Mouse (Mus musculus) forebrain, postnatal 0 days (tissue): ENCODE measurements around the gene Qpctl. TPM values are rescaled to one million over a fixed set of nuclear protein-coding genes. Genes with fewer than 3 reads are reported as not detected.

Experiments used
- ATAC-seq: fragments of 200-750 bp; cut with Nextera tagmentation; 2 replicates; pipeline ENCODE4 v1.8.0; 2017; ENCODE audit warnings: mild to moderate bottlenecking, moderate library complexity
- DNase-seq: peaks from one replicate; pipeline ENCODE4 v3.0.0-alpha.2; 2015
- H3K27ac ChIP-seq: fragments of 300-500 bp; sonication (generic); 2 replicates; pipeline ENCODE4 v1.5.1; 2014; ENCODE audit warnings: low read depth, mild to moderate bottlenecking, antibody characterized with exemption, low read length, moderate library complexity, mixed read lengths
- H3K27me3 ChIP-seq: fragments of 300-500 bp; sonication (generic); 2 replicates; pipeline ENCODE4 v1.6.1; 2014; ENCODE audit warnings: mild to moderate bottlenecking, low read length, mixed read lengths; ENCODE audit not compliant: insufficient read depth
- H3K36me3 ChIP-seq: fragments of 300-500 bp; sonication (generic); 2 replicates; pipeline ENCODE4 v1.6.1; 2014; ENCODE audit warnings: mild to moderate bottlenecking, moderate library complexity; ENCODE audit not compliant: insufficient read depth
- H3K4me1 ChIP-seq: fragments of 300-500 bp; sonication (generic); 2 replicates; pipeline ENCODE4 v1.6.1; 2014; ENCODE audit warnings: antibody characterized with exemption; ENCODE audit not compliant: insufficient read depth
- H3K4me2 ChIP-seq: fragments of 300-500 bp; sonication (generic); 2 replicates; pipeline ENCODE4 v1.6.1; 2014; ENCODE audit warnings: low read depth, mild to moderate bottlenecking, moderate library complexity
- H3K4me3 ChIP-seq: fragments of 300-500 bp; sonication (generic); 2 replicates; pipeline ENCODE4 v1.5.1; 2014; ENCODE audit warnings: low read depth, low read length, mixed read lengths
- H3K9ac ChIP-seq: fragments of 300-500 bp; sonication (generic); 2 replicates; pipeline ENCODE4 v1.6.1; 2014; ENCODE audit warnings: mild to moderate bottlenecking
- H3K9me3 ChIP-seq: fragments of 300-500 bp; sonication (generic); 2 replicates; pipeline ENCODE4 v1.6.1; 2016; ENCODE audit warnings: low read length
- CTCF ChIP-seq: sonication (generic); IDR thresholded peaks from 2 replicates; pipeline ENCODE4 v1.5.1; 2016; ENCODE audit warnings: antibody characterized with exemption, control low read depth, low read depth
- WGBS: fragments of 180-500 bp; shearing (Covaris S2); extraction: QIAGEN DNeasy Blood & Tissue Kit; methylation state at CpG from one replicate; pipeline ENCODE4 v1.1.7; 2014; 5-methylcytosine and 5-hydroxymethylcytosine counted together
- polyA plus RNA-seq: library from polyadenylated mRNA; unstranded; fragments of >200 nt; fragmentation: Nextera tagmentation; extraction: Ambion mirVana; gene quantifications from 2 replicates; pipeline ENCODE4 v1.2.1, GENCODE M21; 2015
- total RNA-seq: library from RNA; depleted of rRNA; stranded (reverse); fragments of >200 nt; gene quantifications from 2 replicates; pipeline ENCODE4 v1.2.3, GENCODE M21; 2014

Gene Qpctl
- total and polyA plus RNA-seq, 2 experiments from 2014 or later, result 14.4 to 23.3 TPM

DNA sequence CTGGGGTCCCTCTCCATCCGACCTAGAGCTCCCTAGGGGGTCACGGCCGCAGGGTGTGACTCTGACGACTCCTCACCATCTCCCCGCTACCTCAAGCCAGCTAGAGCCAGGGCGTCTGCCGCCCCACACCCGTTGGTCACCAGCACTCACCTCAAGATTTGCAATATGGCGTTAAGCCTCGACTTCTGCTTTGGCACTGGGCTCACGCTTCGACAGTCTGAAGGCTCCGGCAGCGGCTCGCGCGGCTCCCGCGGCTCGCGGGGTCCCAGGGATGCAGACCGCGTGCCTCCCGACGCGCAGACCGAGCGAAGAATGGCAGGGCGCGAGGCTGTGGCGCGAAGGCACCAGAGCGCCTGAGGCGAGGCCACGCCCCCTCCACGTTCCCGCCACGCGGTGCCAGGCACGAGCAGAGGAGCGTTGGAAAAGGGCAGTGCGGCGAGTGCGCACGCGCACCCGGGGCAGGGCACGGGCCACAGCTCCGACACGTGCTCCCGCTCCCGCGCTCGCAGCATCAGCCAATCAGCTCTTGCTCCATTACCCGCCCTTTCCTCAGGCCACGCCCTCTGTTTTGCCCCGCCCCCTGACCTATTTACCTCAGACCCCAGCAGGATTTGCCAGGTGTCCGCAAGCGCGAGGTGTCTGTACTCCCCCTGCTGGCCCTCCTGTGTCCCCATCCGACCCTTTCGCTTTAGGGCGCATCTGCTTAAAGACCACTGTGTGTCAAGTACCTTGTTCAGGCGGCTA is 30.9 kb downstream of the Qpctl start, which contains the start of gene Gm4969:
Gm4969 (minus strand) TSS at position 341 of the 744 bp plus-strand sequence.
- Histone ChIP-seq H3K27ac (0 out of 2 replicates have a peak within 1 kb of the TSS, but pooled peaks have one; percentile 57), H3K4me2 (peak within 1 kb of the TSS; percentile 55), H3K4me3 (peak within 1 kb of the TSS; percentile 38), H3K9ac (peak within 1 kb of the TSS; percentile 47), H3K36me3 (no peaks in the 10 kb centered on the region), H3K4me1 (peaks cover 8% of the 10 kb centered on the region; the same call in 1 of the 2 replicates), H3K27me3 (no peaks in the 10 kb centered on the region), H3K9me3 (no peaks in the 10 kb centered on the region)
- TF ChIP-seq CTCF, result no peak; the same call in 1 of the 2 replicates
- WGBS, result 23% methylated on average over 62 of the region's 64 CpGs
- peak; percentile 89 for DNase-seq
- peak; percentile 58 for ATAC-seq

DNA sequence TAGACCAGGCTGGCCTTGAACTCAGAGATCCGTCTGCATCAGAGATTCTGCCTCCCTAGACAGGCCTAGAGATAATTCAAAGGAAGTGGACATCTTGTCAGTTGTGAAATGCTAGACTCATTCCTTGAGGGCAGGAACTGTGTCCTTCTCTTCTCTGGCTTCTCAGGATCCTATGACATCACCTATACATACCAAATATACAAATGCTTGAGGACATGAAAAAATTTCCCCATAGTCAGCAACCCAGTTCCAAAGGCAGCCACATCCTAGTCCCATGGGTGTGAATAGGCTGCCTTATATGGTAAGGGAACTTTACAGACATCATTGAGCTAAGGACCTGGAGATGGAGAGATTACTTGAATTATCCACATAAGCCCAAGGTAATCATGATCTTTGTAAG is 39.5 kb downstream of the Qpctl start:
- Histone ChIP-seq H3K27me3 (no peaks in the 10 kb centered on the region), H3K9me3 (no peaks in the 10 kb centered on the region), H3K9ac (no peak overlapping the region), H3K36me3 (peaks cover 3% of the 10 kb centered on the region; the same call in 1 of the 2 replicates), H3K4me3 (no peak overlapping the region), H3K27ac (no peak overlapping the region), H3K4me2 (no peak overlapping the region), H3K4me1 (no peaks in the 10 kb centered on the region)
- no peak for TF ChIP-seq CTCF
- ATAC-seq (no peak), DNase-seq (no peak)
- WGBS, result 81% methylated on average over 1 of the region's 1 CpGs

DNA sequence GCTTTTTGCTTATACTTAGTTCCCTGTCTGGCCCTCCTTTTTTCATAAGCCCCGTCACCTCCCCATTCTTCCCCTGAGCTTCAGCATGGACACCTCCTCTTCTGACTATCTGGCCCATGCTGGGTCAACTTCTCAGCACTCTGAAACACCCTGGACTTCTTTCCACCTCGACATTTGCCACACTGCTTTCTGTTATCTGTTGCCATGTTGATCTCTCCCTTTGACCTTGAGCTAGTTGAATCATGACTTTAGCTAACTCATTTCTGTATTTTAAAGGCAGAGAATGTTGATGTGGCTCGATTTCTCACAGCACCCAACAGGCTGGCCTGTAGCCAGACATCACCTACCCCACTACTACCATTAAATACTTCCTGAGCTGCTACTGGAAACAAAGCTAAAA is 41.7 kb downstream of the Qpctl start:
- peaks cover 3% of the 10 kb centered on the region; the same call in 1 of the 2 replicates for H3K36me3 ChIP-seq
- no peak overlapping the region for H3K9ac ChIP-seq
- no peaks in the 10 kb centered on the region for H3K9me3 ChIP-seq
- H3K4me2 ChIP-seq, result no peak overlapping the region
- no peak for DNase-seq
- no peak overlapping the region for H3K4me3 ChIP-seq
- 55% methylated on average over 3 of the region's 3 CpGs for WGBS
- ATAC-seq, result no peak
- no peak for TF ChIP-seq CTCF
- no peaks in the 10 kb centered on the region for H3K4me1 ChIP-seq
- H3K27me3 ChIP-seq, result no peaks in the 10 kb centered on the region
- H3K27ac ChIP-seq, result no peak overlapping the region

DNA sequence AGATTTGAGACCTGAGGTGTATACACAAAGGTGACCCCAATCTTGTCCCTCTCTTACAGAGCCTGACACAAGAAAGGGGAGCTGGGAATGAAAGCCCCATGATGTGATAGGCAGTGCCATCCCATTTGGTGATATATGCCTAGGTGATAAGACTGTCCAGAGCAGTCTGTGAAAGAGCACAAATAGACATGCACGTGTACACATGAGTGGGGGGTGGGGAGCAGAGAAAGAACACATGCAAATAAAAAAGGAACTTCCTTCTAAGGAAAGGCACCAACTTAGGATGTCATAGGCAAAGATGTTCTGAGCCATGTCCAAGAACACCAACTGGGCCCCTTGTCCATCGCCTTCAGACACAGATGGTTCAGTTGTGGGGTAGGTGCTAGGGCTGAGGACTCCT is 44.6 kb downstream of the Qpctl start:
- no peaks in the 10 kb centered on the region for H3K27me3 ChIP-seq
- DNase-seq (no peak), ATAC-seq (no peak)
- no peaks in the 10 kb centered on the region for H3K4me1 ChIP-seq
- H3K9me3 ChIP-seq, result no peaks in the 10 kb centered on the region
- 77% methylated on average over 2 of the region's 2 CpGs for WGBS
- no peak for TF ChIP-seq CTCF
- no peak overlapping the region for H3K9ac ChIP-seq
- H3K4me3 ChIP-seq, result no peak overlapping the region
- H3K36me3 ChIP-seq, result peaks cover 5% of the 10 kb centered on the region; the same call in 1 of the 2 replicates
- H3K27ac ChIP-seq, result no peak overlapping the region
- no peak overlapping the region for H3K4me2 ChIP-seq

- H3K4me1 ChIP-seq, result no peaks in the 10 kb centered on the region
- no peak overlapping the region for H3K4me2 ChIP-seq
- no peak for TF ChIP-seq CTCF
- DNase-seq, result no peak
- no peak overlapping the region for H3K27ac ChIP-seq
- H3K9me3 ChIP-seq, result no peaks in the 10 kb centered on the region
- ATAC-seq, result no peak
- no peak overlapping the region for H3K4me3 ChIP-seq
- H3K9ac ChIP-seq, result no peak overlapping the region
- peaks cover 5% of the 10 kb centered on the region; the same call in 1 of the 2 replicates for H3K36me3 ChIP-seq
- no peaks in the 10 kb centered on the region for H3K27me3 ChIP-seq
These were observed 45.4 kb downstream of the Qpctl start for GRCm38 (mm10) chr7:19103741-19104140.

GRCm38 (mm10) chr7:19100290-19100689 is 48.8 kb downstream of the Qpctl start:
- Histone ChIP-seq H3K4me3 (no peak overlapping the region), H3K9me3 (no peaks in the 10 kb centered on the region), H3K4me1 (no peaks in the 10 kb centered on the region), H3K36me3 (peaks cover 5% of the 10 kb centered on the region; the same call in 1 of the 2 replicates), H3K27ac (no peak overlapping the region), H3K27me3 (no peaks in the 10 kb centered on the region), H3K4me2 (no peak overlapping the region), H3K9ac (no peak overlapping the region)
- ATAC-seq (no peak), DNase-seq (no peak)
- no peak for TF ChIP-seq CTCF
- WGBS, result 82% methylated on average over 1 of the region's 1 CpGs

- H3K4me1 ChIP-seq, result peaks cover 4% of the 10 kb centered on the region
- no peak overlapping the region for H3K4me3 ChIP-seq
- H3K9me3 ChIP-seq, result no peaks in the 10 kb centered on the region
- TF ChIP-seq CTCF, result no peak
- WGBS, result 64% methylated on average over 7 of the region's 7 CpGs
- H3K4me2 ChIP-seq, result no peak overlapping the region
- H3K9ac ChIP-seq, result no peak overlapping the region
- DNase-seq (no peak), ATAC-seq (no peak)
- no peak overlapping the region for H3K27ac ChIP-seq
- H3K27me3 ChIP-seq, result no peaks in the 10 kb centered on the region; the same call in 1 of the 2 replicates
- peaks cover 2% of the 10 kb centered on the region; the same call in 1 of the 2 replicates for H3K36me3 ChIP-seq
These were observed 50.3 kb downstream of the Qpctl start for GRCm38 (mm10) chr7:19098811-19099210.
